Mouse (Mus musculus): Measurements from ENCODE around the gene Ccnf. TPM values are rescaled to one million over a fixed set of nuclear protein-coding genes. Genes with fewer than 3 reads are reported as not detected.
A peak's percentile ranks its signal among the peaks of the same experiment; 100 is the strongest.

The Ccnf gene
- not detected in 2 replicates for polyA plus RNA-seq (2012; ENCODE audit: insufficient read depth, insufficient read length, low replicate concordance, missing spikeins)

DNA sequence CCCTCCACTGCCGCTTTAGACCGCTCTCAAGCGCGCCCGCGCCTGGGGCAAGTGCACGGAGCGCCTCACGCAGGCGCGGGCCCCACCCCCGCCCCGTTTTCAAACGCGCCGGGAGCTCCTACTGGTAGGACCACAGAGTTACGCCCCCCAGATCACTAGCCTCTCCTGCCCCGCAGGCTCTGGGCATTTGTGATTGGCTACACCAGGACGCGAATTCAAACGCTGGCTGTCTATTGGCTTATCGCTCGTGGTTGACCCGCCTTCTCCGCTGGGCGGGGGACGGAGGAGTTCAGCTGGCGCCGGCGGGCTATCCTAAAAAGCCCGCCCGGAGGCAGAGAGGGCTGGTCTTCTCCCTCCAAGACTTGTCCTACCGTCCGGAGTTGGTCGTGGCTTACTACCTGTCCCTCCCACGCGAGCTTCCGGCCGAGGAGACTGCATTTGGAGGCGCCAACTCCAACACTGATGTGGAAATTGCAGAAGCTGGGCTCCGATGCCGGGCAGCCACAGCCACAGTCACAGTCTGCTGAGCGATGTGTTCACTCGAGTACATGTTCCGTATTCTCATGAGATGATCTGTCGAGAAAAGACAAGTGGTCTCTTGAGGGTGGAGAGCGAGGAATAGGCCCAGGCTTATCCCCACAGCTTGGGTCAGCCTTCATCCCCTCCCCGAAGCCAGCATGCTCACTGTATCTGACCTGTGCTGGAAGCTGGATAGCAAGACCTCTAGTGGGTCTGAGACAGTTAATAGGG is at the start of gene Ccnf:
Gene Ccnf (minus strand): TSS at position 165 of the 750 bp plus-strand sequence.
- peak within 1 kb of the TSS; percentile 67 for H3K4me3 ChIP-seq (ENCODE audit: insufficient read depth, low read depth, low read length)
- H3K27ac ChIP-seq (ENCODE audit: insufficient read depth, low read depth, low read length), result no peak within 1 kb of the TSS
- WGBS, result under 1% methylated on average over 48 of the region's 48 CpGs
- 0 out of 2 replicates have a peak, but pooled peaks have one; percentile 3 for TF ChIP-seq POLR2A (IDR thresholded peaks at IDR 0.05; ENCODE audit: insufficient read depth, low read depth, low read length)
- no peak for TF ChIP-seq CTCF (IDR thresholded peaks at IDR 0.05; ENCODE audit: insufficient read depth, low read depth, low read length)
- 0 out of 2 replicates have a peak, but pooled peaks cover 2% of the 10 kb centered on the region for H3K4me1 ChIP-seq (ENCODE audit: control insufficient read depth, insufficient read depth, low read length)

DNA sequence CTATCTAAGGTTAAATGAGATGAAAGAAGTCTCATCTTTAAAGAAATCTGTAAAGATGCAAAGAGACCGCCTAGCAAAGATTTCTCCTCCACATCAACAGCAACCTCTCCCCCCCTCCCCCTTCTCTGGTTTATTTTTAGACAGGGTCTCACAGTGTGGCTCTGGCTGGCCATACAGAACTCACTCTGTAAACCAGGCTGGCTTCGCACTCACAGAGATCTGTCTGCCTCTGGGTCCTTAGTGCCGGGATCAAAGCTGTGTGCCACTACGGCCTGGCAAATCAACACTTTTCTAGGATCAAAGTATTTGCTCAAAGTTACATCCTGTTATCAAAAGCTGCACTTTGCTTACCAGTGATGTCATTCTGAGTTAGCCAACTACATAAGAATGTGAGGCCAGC is 49.4 kb upstream of the Ccnf start:
- Histone ChIP-seq H3K4me3 (ENCODE audit: insufficient read depth, low read depth, low read length) (no peak overlapping the region), H3K27ac (ENCODE audit: insufficient read depth, low read depth, low read length) (no peak overlapping the region), H3K4me1 (ENCODE audit: control insufficient read depth, insufficient read depth, low read length) (no peaks in the 10 kb centered on the region)
- no peak for TF ChIP-seq CTCF (IDR thresholded peaks at IDR 0.05; ENCODE audit: insufficient read depth, low read depth, low read length)
- 78% methylated on average over 4 of the region's 4 CpGs for WGBS

DNA sequence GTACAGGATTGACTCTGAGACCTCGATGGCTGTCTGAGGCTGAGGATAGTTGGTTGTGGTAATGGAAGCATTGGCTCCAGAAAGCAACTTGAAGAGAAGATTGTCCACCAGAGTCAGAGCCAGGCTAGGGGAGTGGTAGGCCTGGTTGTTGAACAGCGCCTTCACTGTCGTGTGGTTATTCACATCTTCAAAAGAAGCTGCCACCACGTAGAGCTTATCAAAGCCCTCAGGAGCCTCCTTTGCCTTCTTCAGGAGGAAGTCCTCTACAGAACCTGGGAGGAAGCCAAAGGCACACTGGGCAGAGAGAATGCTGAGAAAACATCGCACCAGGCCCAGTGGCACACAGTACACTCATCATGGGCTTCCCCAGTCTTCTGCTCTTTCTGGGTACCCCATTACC is 38.1 kb upstream of the Ccnf start:
- 83% methylated on average over 5 of the region's 5 CpGs for WGBS

DNA sequence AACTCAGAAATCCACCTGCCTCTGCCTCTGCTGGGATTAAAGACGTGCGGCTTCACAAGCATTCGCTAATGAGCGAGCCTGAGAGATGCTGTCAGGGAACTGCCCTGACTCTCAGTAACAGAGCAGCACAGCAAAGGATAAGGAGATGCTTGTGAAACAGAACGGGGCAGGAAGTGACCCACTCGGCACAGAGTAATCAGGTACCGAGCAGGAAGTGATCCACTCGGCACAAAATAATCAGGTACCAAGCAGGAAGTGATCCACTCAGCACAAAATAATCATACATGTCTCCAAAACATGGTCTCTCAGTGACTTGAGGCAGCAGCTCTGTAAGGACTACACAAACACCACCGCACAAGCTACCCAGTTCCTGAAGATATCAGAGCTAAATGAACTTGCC is 37.2 kb upstream of the Ccnf start:
- TF ChIP-seq POLR2A (IDR thresholded peaks at IDR 0.05; ENCODE audit: insufficient read depth, low read depth, low read length), result no peak
- TF ChIP-seq CTCF (IDR thresholded peaks at IDR 0.05; ENCODE audit: insufficient read depth, low read depth, low read length), result no peak

More for the DNA sequence above, 38.1 kb upstream of the Ccnf start:
- H3K4me1 ChIP-seq (ENCODE audit: control insufficient read depth, insufficient read depth, low read length), result no peaks in the 10 kb centered on the region
- no peak overlapping the region for H3K27ac ChIP-seq (ENCODE audit: insufficient read depth, low read depth, low read length)
- TF ChIP-seq POLR2A (IDR thresholded peaks at IDR 0.05; ENCODE audit: insufficient read depth, low read depth, low read length), result no peak
- no peak for TF ChIP-seq CTCF (IDR thresholded peaks at IDR 0.05; ENCODE audit: insufficient read depth, low read depth, low read length)
- no peak overlapping the region for H3K4me3 ChIP-seq (ENCODE audit: insufficient read depth, low read depth, low read length)

DNA sequence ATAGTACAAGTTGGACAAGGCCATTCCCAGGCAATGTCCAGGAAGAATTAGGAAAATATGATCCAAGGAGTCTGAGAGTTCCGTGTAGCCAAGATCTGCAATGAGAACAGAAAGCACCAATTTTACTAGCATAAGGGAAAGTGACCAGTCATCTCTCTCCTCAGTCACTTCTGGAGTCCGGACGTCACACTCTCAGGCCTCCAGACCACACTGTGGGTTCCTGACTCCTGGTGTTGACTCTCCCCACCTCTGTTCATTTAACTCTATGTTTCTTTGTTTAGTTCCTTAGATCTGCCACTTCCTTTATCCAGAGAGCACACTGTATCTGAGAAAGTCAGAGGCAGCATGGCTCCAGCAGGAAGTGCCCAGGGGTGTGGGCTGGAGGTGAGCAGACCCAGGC is 34.4 kb upstream of the Ccnf start:
- Histone ChIP-seq H3K4me3 (ENCODE audit: insufficient read depth, low read depth, low read length) (no peak overlapping the region), H3K4me1 (ENCODE audit: control insufficient read depth, insufficient read depth, low read length) (no peaks in the 10 kb centered on the region), H3K27ac (ENCODE audit: insufficient read depth, low read depth, low read length) (no peak overlapping the region)
- TF ChIP-seq CTCF (IDR thresholded peaks at IDR 0.05; ENCODE audit: insufficient read depth, low read depth, low read length) (no peak), POLR2A (IDR thresholded peaks at IDR 0.05; ENCODE audit: insufficient read depth, low read depth, low read length) (no peak)
- 73% methylated on average over 3 of the region's 3 CpGs for WGBS

More for the DNA sequence above, 37.2 kb upstream of the Ccnf start:
- Histone ChIP-seq H3K4me3 (ENCODE audit: insufficient read depth, low read depth, low read length) (no peak overlapping the region), H3K4me1 (ENCODE audit: control insufficient read depth, insufficient read depth, low read length) (no peaks in the 10 kb centered on the region), H3K27ac (ENCODE audit: insufficient read depth, low read depth, low read length) (no peak overlapping the region)
- 88% methylated on average over 9 of the region's 9 CpGs for WGBS

DNA sequence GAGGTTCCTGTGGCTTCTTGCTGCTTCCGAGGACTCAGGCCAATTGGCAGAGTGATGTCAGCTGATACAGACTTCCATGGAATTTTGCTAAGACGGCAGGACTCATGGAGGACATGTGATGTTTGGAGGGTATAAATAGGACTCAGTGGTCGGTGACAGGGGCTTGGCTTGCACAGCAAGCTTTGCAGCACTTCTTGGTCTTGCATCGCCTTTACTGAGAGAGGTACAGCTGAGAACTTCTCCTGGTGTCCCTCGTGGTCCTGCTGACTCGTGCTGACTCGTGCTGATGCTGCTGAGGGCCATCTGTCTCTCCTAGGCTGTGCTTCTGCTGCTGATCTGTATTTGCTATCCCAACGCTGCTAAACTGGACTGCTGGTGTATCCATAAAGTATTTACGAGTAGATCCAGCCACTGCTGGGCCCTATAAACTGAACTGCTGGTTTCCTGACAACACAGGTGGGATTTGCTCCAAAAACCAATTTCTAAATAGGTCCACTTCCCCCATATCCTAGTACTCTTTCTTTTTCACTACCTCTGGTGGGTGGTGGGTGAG is 32.1 kb upstream of the Ccnf start:
- Histone ChIP-seq H3K27ac (ENCODE audit: insufficient read depth, low read depth, low read length) (no peak overlapping the region), H3K4me3 (ENCODE audit: insufficient read depth, low read depth, low read length) (no peak overlapping the region), H3K4me1 (ENCODE audit: control insufficient read depth, insufficient read depth, low read length) (no peaks in the 10 kb centered on the region)
- TF ChIP-seq POLR2A (IDR thresholded peaks at IDR 0.05; ENCODE audit: insufficient read depth, low read depth, low read length), result no peak
- no peak for TF ChIP-seq CTCF (IDR thresholded peaks at IDR 0.05; ENCODE audit: insufficient read depth, low read depth, low read length)
- 67% methylated on average over 9 of the region's 9 CpGs for WGBS

DNA sequence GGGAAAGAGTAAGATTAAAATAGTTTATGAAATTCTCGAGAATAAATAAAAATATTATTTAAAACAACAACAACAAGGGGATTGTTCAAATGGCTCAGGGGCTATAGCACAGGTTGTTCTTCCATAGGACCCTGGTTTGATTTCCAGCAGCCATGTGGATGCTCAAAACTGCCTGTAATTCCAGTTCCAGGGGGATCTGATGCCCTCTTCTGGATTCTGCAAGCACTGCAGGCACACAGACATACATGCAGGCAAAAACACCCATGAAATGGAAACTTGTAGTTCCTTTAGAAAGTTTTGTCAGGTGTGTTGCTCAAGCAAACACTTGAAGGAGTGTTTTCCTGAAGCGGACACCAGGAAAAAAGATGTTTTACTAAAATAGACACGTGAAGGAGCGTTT is 31.4 kb upstream of the Ccnf start:
- 73% methylated on average over 4 of the region's 4 CpGs for WGBS
- Histone ChIP-seq H3K27ac (ENCODE audit: insufficient read depth, low read depth, low read length) (no peak overlapping the region), H3K4me1 (ENCODE audit: control insufficient read depth, insufficient read depth, low read length) (no peaks in the 10 kb centered on the region), H3K4me3 (ENCODE audit: insufficient read depth, low read depth, low read length) (no peak overlapping the region)
- TF ChIP-seq POLR2A (IDR thresholded peaks at IDR 0.05; ENCODE audit: insufficient read depth, low read depth, low read length), result no peak
- TF ChIP-seq CTCF (IDR thresholded peaks at IDR 0.05; ENCODE audit: insufficient read depth, low read depth, low read length), result no peak

DNA sequence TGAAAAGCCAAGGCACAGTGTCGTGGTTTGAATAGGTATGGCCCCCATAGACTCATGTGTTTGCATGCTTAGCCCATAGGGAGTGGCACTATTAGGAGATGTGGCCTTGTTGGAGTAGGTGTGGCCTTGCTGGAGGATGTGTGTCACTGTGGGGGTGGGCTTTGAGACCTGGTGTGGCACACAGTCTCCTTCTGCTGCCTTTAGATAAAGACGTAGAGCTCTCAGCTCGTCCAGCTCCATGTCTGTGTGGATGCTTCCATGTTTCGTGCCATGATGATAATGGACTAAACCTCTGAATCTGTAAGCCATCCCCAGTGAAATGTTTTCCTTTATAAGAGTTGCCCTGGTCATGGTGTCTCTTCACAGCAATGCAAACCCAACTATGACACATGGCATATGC is 28.6 kb upstream of the Ccnf start:
- TF ChIP-seq POLR2A (IDR thresholded peaks at IDR 0.05; ENCODE audit: insufficient read depth, low read depth, low read length) (no peak), CTCF (IDR thresholded peaks at IDR 0.05; ENCODE audit: insufficient read depth, low read depth, low read length) (no peak)
- no peaks in the 10 kb centered on the region for H3K4me1 ChIP-seq (ENCODE audit: control insufficient read depth, insufficient read depth, low read length)
- H3K4me3 ChIP-seq (ENCODE audit: insufficient read depth, low read depth, low read length), result no peak overlapping the region
- H3K27ac ChIP-seq (ENCODE audit: insufficient read depth, low read depth, low read length), result no peak overlapping the region
- WGBS, result 76% methylated on average over 4 of the region's 4 CpGs

DNA sequence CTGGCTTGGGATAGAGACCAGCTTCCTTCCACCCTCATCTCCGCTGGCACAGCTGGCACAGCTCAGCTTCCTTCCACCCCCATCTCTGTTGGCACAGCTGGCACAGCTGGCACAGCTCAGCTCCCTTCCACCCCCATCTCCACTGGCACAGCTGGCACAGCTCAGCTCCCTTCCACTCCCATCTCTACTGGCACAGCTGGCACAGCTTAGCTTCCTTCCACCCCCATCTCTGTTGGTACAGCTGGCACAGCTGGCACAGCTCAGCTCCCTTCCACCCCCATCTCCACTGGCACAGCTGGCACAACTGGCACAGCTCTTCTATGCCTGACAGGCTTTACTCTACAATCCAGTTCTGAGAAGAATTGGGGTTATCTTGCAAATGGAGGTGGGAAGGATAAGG is 15.8 kb upstream of the Ccnf start:
- TF ChIP-seq CTCF (IDR thresholded peaks at IDR 0.05; ENCODE audit: insufficient read depth, low read depth, low read length), result no peak
- no peak for TF ChIP-seq POLR2A (IDR thresholded peaks at IDR 0.05; ENCODE audit: insufficient read depth, low read depth, low read length)
- no peak overlapping the region for H3K27ac ChIP-seq (ENCODE audit: insufficient read depth, low read depth, low read length)
- H3K4me1 ChIP-seq (ENCODE audit: control insufficient read depth, insufficient read depth, low read length), result no peaks in the 10 kb centered on the region
- H3K4me3 ChIP-seq (ENCODE audit: insufficient read depth, low read depth, low read length), result no peak overlapping the region
- WGBS, result 75% methylated on average over 1 of the region's 1 CpGs
